Mouse (Mus musculus): ENCODE data around the gene Gan.

Gan gene

GRCm38 (mm10) chr8:117252650-117253049, 94.7 kb downstream of the Gan start:
- no peak for DNase-seq (ENCODE audit: low read depth, low spot score)

- DNase-seq (ENCODE audit: low read depth, low spot score) = peak; percentile 80
Observed at GRCm38 (mm10) chr8:117253390-117254269, 95.7 kb downstream of the Gan start.

GRCm38 (mm10) chr8:117254496-117254895, 96.6 kb downstream of the Gan start:
- DNase-seq (ENCODE audit: low read depth, low spot score) = no peak

- peak; percentile 86 for DNase-seq (ENCODE audit: low read depth, low spot score)
Observed at GRCm38 (mm10) chr8:117256292-117256938, 98.5 kb downstream of the Gan start.

- peak; percentile 57 for DNase-seq (ENCODE audit: low read depth, low spot score)
Observed at GRCm38 (mm10) chr8:117257029-117257820, 99.3 kb downstream of the Gan start, which contains the start of gene Cmip. Gene Cmip (plus strand): TSS chr8:117257064.

- DNase-seq (ENCODE audit: low read depth, low spot score) = no peak
Observed at GRCm38 (mm10) chr8:117257821-117258575, 100.1 kb downstream of the Gan start.

DNA sequence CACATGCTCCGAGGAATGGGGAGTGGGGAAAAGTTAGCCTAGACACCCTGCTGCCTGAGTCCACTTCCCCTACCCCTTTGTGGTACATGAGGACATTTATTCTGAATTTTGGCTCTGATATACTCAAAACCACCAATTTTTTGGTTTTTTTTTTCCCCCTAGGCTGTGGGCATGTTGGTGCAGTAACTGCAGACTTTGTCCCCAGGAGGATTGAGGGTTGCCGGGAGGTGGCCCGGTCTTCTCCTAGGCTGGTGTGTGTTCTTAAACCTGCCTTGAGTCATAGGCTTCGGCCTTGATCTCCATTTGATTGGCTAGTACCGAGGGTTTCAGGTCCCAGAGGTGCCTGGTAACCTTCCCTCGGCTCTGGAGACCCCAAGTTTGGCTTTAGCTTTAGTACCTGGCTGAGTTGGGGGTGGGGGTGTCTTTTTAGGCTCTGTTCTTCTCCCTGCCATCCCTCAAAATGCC, 100.7 kb downstream of the Gan start:
- DNase-seq (ENCODE audit: low read depth, low spot score) = no peak

- no peak for DNase-seq (ENCODE audit: low read depth, low spot score)
Observed at GRCm38 (mm10) chr8:117259431-117260001, 101.6 kb downstream of the Gan start.

DNA sequence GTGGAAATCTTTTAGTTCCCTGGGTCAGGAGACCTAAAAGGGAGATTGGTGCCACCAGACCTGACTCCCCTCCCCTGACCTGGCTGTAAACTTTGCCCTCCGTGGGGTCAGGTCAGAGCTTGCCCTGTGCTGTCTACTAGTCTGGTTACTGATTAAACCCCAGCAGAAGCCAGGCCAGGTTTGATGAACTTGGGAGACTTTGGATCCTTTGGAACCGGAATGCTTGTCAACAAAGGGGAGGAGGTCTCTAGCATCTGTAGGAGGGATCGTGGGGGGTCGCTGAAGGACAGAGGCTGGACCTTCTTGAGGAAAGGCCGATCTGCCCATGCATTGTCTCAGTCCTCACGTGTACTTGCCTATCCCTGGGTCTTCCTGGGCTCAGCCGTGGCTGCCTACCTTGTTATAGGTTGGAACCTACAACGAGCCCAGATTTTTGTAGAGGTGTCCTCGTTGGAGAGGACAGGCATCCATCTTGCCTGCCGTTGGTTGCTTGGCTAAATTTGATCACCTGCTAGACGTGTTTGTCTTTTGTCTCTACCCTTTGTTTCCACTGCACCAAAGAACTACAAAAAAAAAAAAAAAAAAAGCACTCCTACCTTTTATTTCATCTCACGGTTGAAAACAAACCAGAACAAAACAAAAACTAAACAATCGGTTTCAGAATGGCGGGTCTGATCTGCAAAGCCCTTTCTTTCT, 102.4 kb downstream of the Gan start:
- DNase-seq (ENCODE audit: low read depth, low spot score) = no peak

GRCm38 (mm10) chr8:117260930-117261475, 103.1 kb downstream of the Gan start:
- DNase-seq (ENCODE audit: low read depth, low spot score) = no peak

DNA sequence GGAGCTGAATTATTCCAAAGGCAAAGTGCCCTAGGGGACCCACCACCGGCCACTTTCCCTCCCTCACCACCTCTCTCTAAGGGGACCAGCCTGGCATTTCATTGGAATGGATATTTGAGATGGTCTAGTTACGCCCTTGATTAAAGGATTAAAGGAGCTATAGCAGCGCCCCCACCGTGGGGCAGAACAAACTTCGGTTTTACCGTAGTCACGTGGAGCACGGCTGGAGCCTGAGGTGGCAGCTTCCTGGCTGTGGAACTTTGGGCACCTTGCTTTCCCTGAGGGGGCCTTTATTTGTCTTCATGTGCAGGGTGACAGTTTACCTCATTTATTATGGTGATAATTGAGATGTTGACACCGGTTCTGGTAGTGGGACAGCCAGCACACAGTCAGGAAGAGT, 103.8 kb downstream of the Gan start:
- no peak for DNase-seq (ENCODE audit: low read depth, low spot score)

- DNase-seq (ENCODE audit: low read depth, low spot score) = no peak
Observed at GRCm38 (mm10) chr8:117262685-117263084, 104.8 kb downstream of the Gan start.

GRCm38 (mm10) chr8:117263442-117263841, 105.5 kb downstream of the Gan start:
- DNase-seq (ENCODE audit: low read depth, low spot score) = no peak

DNA sequence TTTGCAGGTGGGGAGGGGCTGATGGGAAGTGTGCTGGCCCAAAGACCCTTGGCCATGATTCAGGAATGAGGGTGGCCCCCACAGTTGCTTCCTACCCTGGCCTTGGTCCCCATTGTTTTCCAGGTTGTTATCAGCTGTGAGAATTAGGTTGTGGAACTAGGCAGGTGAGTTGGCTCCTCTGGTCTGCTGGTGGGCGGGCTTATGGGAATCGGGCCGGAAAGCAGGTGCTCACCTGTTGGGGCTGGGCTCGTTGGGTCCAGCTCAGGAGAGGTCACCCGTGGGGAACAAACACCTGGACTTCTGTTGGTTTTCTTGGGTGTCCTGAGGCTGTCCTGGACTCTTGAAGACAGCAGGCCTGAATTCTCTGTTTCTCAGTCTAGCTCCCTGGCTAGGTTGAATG, 107.1 kb downstream of the Gan start:
- no peak for DNase-seq (ENCODE audit: low read depth, low spot score)
